Mouse (Mus musculus) activated CD4-positive, CD25-positive, alpha-beta regulatory T cell (primary cell): ENCODE data around the gene Slc46a1. TPM values are rescaled to one million over a fixed set of nuclear protein-coding genes. Genes with fewer than 3 reads are reported as not detected.

Experiments
- polyA plus RNA-seq, 2 experiments: library from polyadenylated mRNA; unstranded; fragments of 100-300 nt; shearing (Covaris generic); gene quantifications; one replicate each; pipeline ENCODE4 v1.2.1; 2017

Slc46a1 gene
- 1 to 10 TPM in 1 of 2 experiments, under 1 TPM in 1; 0.78 to 1.3 TPM for polyA plus RNA-seq

GRCm38 (mm10) chr11:78465568-78466180 lies at the start of gene Slc46a1:
TSS of gene Slc46a1 (plus strand) at chr11:78465697.

GRCm38 (mm10) chr11:78422055-78422819 lies 43.3 kb upstream of the Slc46a1 start, which contains the start of gene Slc13a2:
TSS of gene Slc13a2 (minus strand) at chr11:78422217.

DNA sequence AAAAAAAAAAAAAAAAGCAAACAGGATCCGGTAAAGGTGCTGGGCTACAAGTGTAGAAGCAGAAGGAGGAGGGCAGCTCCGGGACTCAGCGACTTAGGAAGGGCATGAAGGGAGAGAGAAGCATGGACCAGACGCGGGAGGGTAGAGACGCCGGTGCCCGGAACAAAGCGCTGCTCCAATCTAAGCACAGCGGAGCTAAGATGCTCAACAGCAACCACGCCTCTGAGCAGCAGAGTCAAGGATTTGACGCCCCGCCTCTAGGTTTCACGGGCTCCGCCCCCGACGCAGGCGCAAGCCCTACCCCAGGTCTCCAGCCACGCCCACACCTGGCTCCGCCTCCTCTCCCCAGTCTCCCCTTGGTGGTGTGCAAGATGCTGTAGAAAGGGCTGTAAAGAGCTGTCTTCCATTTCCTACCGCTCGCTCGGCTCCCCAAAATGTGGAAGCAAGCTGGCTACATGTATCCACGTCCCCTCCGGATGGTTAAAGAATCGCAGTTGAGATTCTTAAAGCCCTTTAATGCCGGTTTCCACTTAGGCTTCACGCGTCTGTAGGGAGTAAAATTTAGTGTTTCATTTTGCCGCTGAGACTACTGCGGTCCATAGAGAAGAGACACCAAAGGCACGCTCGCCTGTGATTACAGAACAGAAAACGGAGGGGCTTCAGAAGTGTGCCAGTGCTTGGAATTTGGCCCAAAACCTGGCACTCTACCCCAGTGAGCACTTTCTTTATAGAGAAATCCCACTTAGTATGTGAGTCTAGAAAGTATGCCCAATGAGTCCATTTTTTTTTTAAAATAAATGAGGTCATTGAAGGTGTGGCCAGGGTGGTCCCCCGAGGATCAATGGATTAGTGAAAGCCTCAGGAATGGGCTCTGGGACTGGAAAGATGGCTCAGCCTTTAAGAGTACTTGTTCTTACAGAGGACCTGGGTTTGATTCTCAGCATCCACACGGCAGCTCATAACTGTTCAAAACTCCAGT lies 32.3 kb downstream of the Slc46a1 start, which contains the start of gene Sarm1:
Gene Sarm1, minus strand, starts transcription at position 211 of the 979 bp plus-strand sequence.

GRCm38 (mm10) chr11:78499004-78499403 lies 33.5 kb downstream of the Slc46a1 start, which contains the start of gene Vtn:
TSS of gene Vtn (plus strand) at chr11:78499091.

GRCm38 (mm10) chr11:78502909-78503650 lies 37.6 kb downstream of the Slc46a1 start, which contains the start of gene Sebox:
TSS of gene Sebox (plus strand) at chr11:78503447.

GRCm38 (mm10) chr11:78512025-78512957 lies 46.8 kb downstream of the Slc46a1 start, which contains the start of the genes Tmem199 and Poldip2:
TSS of gene Tmem199 (minus strand) at chr11:78512172.
TSS of gene Poldip2 (plus strand) at chr11:78512193.

Other genes with a start within 250 kb of the Slc46a1 start
- gene Sdf2, start 220.0 kb upstream of the Slc46a1 start, polyA plus RNA-seq: 10 to 100 TPM; 78.8 to 95.9 TPM
- gene Supt6, start 219.7 kb upstream of the Slc46a1 start, polyA plus RNA-seq: 10 to 100 TPM; 15.5 to 29.0 TPM
- 10 to 100 TPM; 40.4 to 65.7 TPM for gene 2610507B11Rik, start 203.9 kb upstream of the Slc46a1 start, polyA plus RNA-seq
- gene BC030499, start 174.9 kb upstream of the Slc46a1 start, polyA plus RNA-seq: under 1 TPM; 0.27 to 0.36 TPM
- 1 to 10 TPM; 5.3 to 6.0 TPM for gene Spag5, start 164.2 kb upstream of the Slc46a1 start, polyA plus RNA-seq
- gene Aldoc, start 142.7 kb upstream of the Slc46a1 start, polyA plus RNA-seq: 10 to 100 TPM in 1 of 2 experiments, 1 to 10 TPM in 1; 2.4 to 12.9 TPM
- gene Pigs, start 137.3 kb upstream of the Slc46a1 start, polyA plus RNA-seq: 100 to 1,000 TPM in 1 of 2 experiments, 10 to 100 TPM in 1; 70.7 to 114 TPM
- 100 to 1,000 TPM in 1 of 2 experiments, 10 to 100 TPM in 1; 57.5 to 101 TPM for gene Unc119, start 122.2 kb upstream of the Slc46a1 start, polyA plus RNA-seq
- gene Foxn1, start 79.1 kb upstream of the Slc46a1 start, polyA plus RNA-seq: not detected
- gene Slc13a2, start 43.5 kb upstream of the Slc46a1 start, polyA plus RNA-seq: not detected
- gene Sarm1, start 32.1 kb downstream of the Slc46a1 start, polyA plus RNA-seq: 1 to 10 TPM; 1.8 to 2.3 TPM
- not detected for gene Vtn, start 33.4 kb downstream of the Slc46a1 start, polyA plus RNA-seq
- gene Sebox, start 37.8 kb downstream of the Slc46a1 start, polyA plus RNA-seq: under 1 TPM in 1 of 2 experiments, not detected in 1; 0.34 TPM
- gene Tmem199, start 46.5 kb downstream of the Slc46a1 start, polyA plus RNA-seq: 10 to 100 TPM; 36.5 to 43.8 TPM
- 10 to 100 TPM; 37.7 to 57.4 TPM for gene Poldip2, start 46.5 kb downstream of the Slc46a1 start, polyA plus RNA-seq
- 10 to 100 TPM; 11.1 to 19.9 TPM for gene Tnfaip1, start 70.6 kb downstream of the Slc46a1 start, polyA plus RNA-seq
- gene Ift20, start 70.7 kb downstream of the Slc46a1 start, polyA plus RNA-seq: 100 to 1,000 TPM; 104 to 119 TPM
- 10 to 100 TPM; 10.6 to 14.5 TPM for gene Tmem97, start 85.1 kb downstream of the Slc46a1 start, polyA plus RNA-seq
- gene Nlk, start 231.7 kb downstream of the Slc46a1 start, polyA plus RNA-seq: 10 to 100 TPM; 15.2 to 16.4 TPM